ENCODE assay signal across 12 mouse cellular contexts in the genomic region with DNA sequence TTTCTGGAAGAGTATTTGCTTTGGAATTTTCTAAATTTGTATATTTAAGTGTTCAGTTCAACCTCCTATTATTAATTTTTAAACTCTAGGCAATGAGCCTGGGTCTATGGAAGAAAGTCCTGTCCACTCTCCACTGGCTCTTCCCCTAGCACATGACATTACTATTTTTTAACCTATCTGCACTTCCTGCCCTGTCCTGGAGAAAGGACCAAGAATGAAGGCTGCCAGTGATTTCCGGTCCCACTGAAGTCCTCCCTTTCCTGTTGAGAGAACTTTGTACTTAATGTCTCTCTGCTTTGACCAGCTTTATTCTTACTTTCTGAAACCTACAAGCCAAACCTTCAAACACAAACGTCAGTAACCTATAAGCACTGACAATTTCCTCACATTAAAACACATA. TPM values are rescaled to one million over a fixed set of nuclear protein-coding genes. Genes with fewer than 3 reads are reported as not detected.
DNase-seq lines count a peak whose midpoint lies in the region; ATAC-seq and TF ChIP-seq lines count a peak whose summit lies in the region.
"Had no signal": no experiment of that assay in that cellular context is flagged by ENCODE, and none has a peak within 500 bp of the region (broad histone marks: within the 10 kb centered on the region; RNA-seq: fewer than 3 reads in every experiment).

No protein-coding gene starts in this region.

- H3K9me3 ChIP-seq in heart, embryonic 13.5 days: no peaks in the 10 kb centered on the region
- H3K9me3 ChIP-seq: midbrain, embryonic 13.5 days had no signal

- no peak for ATAC-seq in heart, embryonic 13.5 days (ENCODE audit: extremely low read depth, insufficient number of reproducible peaks, low FRiP score, low TSS enrichment)
- ATAC-seq: hindbrain, postnatal 0 days; midbrain, embryonic 13.5 days had no signal

- H3K9ac ChIP-seq in heart, embryonic 13.5 days: peak overlapping the region; percentile 60
- H3K9ac ChIP-seq: midbrain, embryonic 13.5 days had no signal

- peak overlapping the region; percentile 15; the same call in 1 of the 2 replicates for H3K27ac ChIP-seq in layer of hippocampus, adult 2 months
- H3K27ac ChIP-seq in heart, embryonic 13.5 days (replicated peaks): peak overlapping the region; percentile 68
- peak overlapping the region; percentile 69 for H3K27ac ChIP-seq in small intestine, adult 2 months (ENCODE audit: insufficient read depth, low read depth, low read length)
- H3K27ac ChIP-seq: hindbrain, postnatal 0 days; midbrain, embryonic 13.5 days had no signal

- 48% methylated on average over 2 of the region's 2 CpGs for WGBS in heart, embryonic 13.5 days
- WGBS in small intestine, adult 2 months: 4% methylated on average over 2 of the region's 2 CpGs

- no peak overlapping the region for H3K4me3 ChIP-seq in layer of hippocampus, adult 2 months
- no peak overlapping the region for H3K4me3 ChIP-seq in heart, embryonic 13.5 days
- H3K4me3 ChIP-seq in small intestine, adult 2 months (ENCODE audit: low read depth, low read length): no peak overlapping the region
- H3K4me3 ChIP-seq: midbrain, embryonic 13.5 days had no signal

- no peaks in the 10 kb centered on the region for H3K27me3 ChIP-seq in heart, embryonic 13.5 days (replicated peaks)
- no peaks in the 10 kb centered on the region for H3K27me3 ChIP-seq in small intestine, adult 2 months (ENCODE audit: control insufficient read depth, insufficient read depth, low read length)
- H3K27me3 ChIP-seq: midbrain, embryonic 13.5 days had no signal

- H3K4me1 ChIP-seq in heart, embryonic 13.5 days: peaks cover 90% of the 10 kb centered on the region
- H3K4me1 ChIP-seq in small intestine, adult 2 months (ENCODE audit: control insufficient read depth, insufficient read depth, insufficient read length, low read length): peaks cover 36% of the 10 kb centered on the region

- no peak for DNase-seq in layer of hippocampus, adult 2 months (ENCODE audit: low spot score in 2 of 2)
- no peak for DNase-seq in layer of hippocampus, postnatal 14 days (ENCODE audit: low spot score in 2 of 2)
- DNase-seq in kidney, postnatal 25 days: peak; percentile 39 to 75
- DNase-seq in embryo, embryonic 10 days (ENCODE audit: low spot score): no peak
- no peak for DNase-seq in right cerebral cortex, postnatal 14 days
- DNase-seq: adrenal gland, adult 2 months; cerebellum, adult 9-10 months; thymus, postnatal 14 days had no signal

- H3K36me3 ChIP-seq in heart, embryonic 13.5 days: peaks cover 29% of the 10 kb centered on the region
- H3K36me3 ChIP-seq in small intestine, adult 2 months (ENCODE audit: control insufficient read depth, insufficient read depth, low read length): peaks cover 11% of the 10 kb centered on the region

- no peak for TF ChIP-seq POLR2A in small intestine, adult 2 months (IDR thresholded peaks at IDR 0.05; ENCODE audit: low read depth, low read length)

- peak overlapping the region; percentile 48 for H3K4me2 ChIP-seq in heart, embryonic 13.5 days
- H3K4me2 ChIP-seq: midbrain, embryonic 13.5 days had no signal

- no peak for TF ChIP-seq CTCF in layer of hippocampus, adult 2 months (conservative IDR thresholded peaks at IDR 0.05)
- no peak for TF ChIP-seq CTCF in small intestine, adult 2 months (IDR thresholded peaks at IDR 0.05; ENCODE audit: extremely low read depth, insufficient read length, insufficient replicate concordance, low read depth, low read length)

RNA-seq across cellular contexts. Expression of gene Rac1, which starts 7.4 kb away (rescaled TPM):
- 100 to 1,000 TPM; 393 to 396 TPM for total RNA-seq in layer of hippocampus, adult 2 months (2021)
- total RNA-seq in layer of hippocampus, postnatal 14 days (2021): 100 to 1,000 TPM; 430 to 453 TPM
- polyA plus RNA-seq in heart, embryonic 13.5 days (2015; fragmentation: Nextera tagmentation; extraction: Ambion mirVana): 352 and 355 TPM in 2 replicates
- 219 and 504 TPM in 2 replicates for polyA plus RNA-seq in small intestine, adult 2 months (2012; rRNA removed)

RNA-seq across cellular contexts. Expression of gene Daglb, which starts 56.0 kb away (rescaled TPM):
- 10 to 100 TPM; 27.7 to 32.1 TPM for total RNA-seq in layer of hippocampus, adult 2 months (2021)
- 10 to 100 TPM; 22.8 to 22.9 TPM for total RNA-seq in layer of hippocampus, postnatal 14 days (2021)
- polyA plus RNA-seq in heart, embryonic 13.5 days (2015; fragmentation: Nextera tagmentation; extraction: Ambion mirVana): 9.0 and 9.1 TPM in 2 replicates
- polyA plus RNA-seq in small intestine, adult 2 months (2012; rRNA removed): 9.8 and 12.7 TPM in 2 replicates

Comparison
In these comparisons a context has a peak if more than half of its experiments do, and no peak if none do; other contexts are left out.
1. DNase-seq: peak in kidney, postnatal 25 days (2 of 2); none in layer of hippocampus, adult 2 months (0 of 2), layer of hippocampus, postnatal 14 days (0 of 2), embryo, embryonic 10 days (single experiment) and right cerebral cortex, postnatal 14 days (single experiment).
2. H3K27ac ChIP-seq: peak in every context shown above with its lines; median percentile 69 in small intestine, adult 2 months; 68 in heart, embryonic 13.5 days; 15 in layer of hippocampus, adult 2 months.